Mouse (Mus musculus): ENCODE measurements around the gene Kcnb1.

Kcnb1 gene

DNA sequence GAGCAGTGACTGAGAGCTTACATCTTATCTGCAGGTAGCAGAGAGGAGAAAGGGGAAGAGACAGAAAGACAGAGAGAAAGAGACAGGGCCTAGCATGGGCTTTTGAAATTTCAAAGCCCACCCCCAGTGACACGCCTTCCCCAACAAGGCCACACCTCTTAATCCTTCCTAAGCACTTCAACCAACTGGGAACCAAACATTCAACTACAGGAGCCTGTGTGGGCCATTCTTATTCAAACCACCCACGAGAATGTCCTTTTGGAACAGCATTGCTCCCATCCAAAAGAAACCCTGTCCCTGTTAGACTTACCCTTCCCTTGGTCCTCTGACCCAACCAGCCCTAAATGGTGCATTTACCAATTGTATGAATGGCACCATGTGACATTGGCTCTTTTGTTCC, 113.2 kb downstream of the Kcnb1 start:
- no peak for DNase-seq

DNA sequence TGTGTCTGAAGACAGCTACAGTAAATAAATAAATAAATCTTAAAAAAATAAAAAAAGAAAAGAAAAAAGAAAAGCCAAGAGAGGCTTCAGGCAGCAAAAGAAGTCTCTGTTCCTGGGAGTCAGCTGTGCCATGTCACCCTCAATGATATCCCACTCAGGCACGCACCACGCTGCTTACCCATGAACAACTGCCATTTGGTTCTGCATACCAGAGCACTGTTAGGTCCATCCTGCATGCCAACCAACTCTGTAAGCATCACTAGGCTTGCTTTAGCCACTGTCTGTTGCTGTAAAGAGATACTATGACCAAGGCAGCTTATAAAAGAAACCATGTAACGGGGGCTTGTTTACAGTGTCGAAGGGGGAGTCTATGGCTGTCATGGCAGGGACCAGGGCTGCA, 113.6 kb downstream of the Kcnb1 start:
- no peak for DNase-seq

DNA sequence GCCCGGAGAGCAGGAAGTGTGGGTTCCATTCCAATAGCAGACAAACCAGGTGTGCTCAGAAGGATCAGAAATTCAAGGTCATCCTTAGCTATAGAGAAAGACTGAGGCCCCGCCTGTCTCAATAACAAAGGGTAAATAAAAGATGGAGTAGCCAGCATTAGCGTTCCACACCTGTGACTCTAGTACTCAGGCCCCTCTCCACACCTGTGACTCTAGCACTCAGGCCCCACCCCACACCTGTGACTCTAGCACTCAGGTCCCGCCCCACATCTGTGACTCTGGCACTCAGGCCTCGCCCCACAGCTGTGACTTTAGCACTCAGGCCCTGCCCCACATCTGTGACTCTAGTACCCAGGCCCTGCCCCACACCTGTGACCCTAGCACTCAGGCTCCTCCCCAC, 115.4 kb downstream of the Kcnb1 start:
- no peak for DNase-seq

DNA sequence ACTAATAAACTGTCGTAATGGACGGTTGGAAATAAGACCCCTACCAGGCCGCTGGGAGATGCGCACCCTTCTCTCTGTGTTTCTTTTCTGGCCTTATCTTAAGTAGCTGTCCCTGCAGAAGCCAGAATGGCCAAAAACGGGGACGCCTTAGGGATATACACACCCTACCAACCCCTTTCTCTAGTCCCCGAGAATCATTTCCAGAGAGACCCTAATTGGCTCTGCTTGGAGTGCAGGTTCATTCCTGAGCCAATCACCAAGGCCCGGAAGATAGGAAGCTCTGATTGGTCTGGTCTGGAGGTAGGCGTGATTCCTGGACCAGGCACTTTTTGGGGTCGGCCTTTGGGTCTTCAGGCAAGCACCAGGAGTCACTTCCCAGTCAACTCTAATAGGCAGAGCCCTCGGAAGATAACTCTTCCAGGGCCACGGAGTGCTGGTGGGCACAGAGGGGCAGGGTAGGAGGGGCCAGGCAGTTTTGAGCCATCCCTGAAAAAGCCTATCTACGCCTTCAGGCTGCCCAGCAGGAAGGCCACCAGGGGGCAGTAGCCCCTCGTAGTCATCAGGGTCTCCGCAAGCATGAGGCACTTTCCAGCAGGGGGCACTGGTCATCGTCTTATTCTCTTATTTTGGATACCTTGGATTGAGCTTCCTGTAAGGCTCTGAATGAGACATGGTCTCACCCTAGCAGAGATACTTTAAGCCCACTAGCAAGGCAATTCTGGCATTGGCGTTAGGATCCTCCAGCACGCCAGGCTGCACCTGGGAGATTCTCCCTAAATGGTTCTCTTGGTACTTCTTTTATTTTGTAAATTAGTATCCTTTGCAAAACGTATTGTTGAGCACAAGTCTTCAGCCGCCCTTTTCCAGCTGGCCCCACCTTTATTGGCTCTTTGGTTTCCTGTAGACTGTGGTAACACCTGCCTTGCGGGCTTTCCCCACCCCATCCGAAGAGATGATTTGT, 118.0 kb downstream of the Kcnb1 start:
- peak; percentile 100 for DNase-seq

DNA sequence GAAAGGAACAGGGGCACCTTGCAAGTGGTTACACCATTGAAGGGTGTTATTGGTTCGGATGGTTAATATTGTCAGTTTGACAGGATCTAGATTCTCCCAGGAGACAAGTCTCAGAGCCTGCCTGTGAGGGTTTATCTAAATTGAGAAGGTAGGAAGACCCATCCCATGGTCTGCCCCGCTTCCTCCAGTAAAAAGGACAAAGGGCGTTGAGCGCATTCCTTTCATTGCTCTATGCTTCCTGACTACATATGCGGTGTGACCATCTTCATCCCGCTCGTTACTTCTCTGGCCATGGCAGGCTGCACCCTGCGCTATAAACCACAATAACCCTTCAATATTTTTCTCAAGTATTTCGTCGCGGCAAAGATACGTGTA, 118.7 kb downstream of the Kcnb1 start:
- no peak for DNase-seq

DNA sequence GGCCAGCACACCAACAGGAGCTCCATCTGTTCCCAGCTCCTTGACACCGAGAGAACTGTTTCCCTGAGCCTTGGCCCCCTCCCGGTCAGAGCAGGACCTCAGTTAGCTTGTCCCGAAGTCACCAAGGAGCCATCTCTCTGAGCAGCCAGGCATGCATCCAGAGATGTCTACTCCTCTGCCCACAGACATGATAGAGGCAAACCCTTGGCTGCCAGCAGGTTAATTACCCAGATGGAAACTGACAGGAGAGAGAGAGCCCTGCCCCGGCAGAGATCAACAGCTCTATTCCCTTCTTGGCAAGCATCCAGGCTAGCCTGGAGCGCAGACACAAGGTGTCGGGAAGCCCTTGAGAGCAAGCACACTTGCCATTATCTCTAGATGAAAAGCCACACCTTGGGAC, 119.6 kb downstream of the Kcnb1 start:
- no peak for DNase-seq

DNA sequence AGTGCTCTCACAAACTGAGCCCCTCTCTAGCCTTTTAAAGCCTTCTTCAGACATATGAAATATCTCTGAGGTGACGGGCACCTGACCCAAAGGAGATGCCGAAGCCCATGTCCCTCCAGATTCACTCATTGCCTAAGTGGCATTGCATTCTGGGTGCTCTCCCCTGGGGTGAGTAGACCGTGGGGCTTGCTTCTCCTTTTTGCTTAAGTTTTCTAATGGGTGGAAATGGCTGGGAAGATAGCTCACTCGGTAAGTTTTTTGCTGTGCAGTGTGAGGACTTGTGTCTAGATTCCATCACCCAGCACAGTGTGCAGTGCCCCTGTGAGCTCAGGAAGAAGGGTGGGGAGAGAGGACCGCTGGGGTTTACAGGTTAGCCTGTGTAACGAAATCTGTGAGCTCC, 122.4 kb downstream of the Kcnb1 start:
- DNase-seq, result no peak

DNA sequence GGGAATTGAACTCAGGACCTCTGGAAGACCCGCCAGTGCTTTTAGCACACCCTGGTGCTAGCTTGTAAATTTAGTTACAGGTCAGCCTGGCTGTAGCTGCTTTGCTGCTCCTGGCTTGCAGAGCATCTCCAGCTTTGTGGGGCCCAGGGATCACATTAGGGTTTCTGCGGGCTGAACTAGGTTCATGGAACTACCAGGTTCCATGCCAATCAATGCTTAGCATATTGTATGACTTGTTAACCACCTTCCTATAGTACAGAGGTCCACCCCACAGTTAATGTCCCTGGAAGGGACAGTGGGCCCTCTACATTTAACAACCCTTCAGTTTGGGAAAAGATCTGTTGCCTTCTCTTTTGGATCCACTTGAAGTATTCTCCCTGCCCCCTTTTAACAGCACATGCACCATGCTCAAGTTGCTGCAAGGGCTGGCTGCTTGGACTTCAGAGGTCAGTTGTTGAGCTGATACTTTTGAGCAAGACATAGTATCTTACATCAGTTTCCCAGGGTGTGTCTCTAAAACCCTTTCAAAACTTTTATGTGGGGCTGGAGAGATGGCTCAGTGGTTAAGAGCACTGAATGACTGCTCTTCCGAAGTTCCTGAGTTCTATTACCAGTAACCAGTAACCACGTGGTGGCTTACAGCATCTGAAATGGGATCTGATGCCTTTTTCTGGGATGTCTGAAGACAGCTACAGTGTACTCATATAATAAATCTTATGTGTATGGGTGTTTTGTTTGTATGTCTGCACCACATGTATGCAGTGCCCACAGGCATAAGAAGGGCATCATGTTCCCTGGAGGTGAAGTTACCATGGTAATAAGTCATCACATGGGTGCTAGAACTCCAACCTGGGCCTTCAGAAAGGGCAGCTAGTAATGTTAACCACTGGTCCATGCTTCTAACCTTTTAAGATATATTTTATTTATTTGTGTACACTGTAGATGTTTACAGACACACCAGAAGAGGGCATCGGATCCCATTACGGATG, 123.1 kb downstream of the Kcnb1 start:
- no peak for DNase-seq

DNA sequence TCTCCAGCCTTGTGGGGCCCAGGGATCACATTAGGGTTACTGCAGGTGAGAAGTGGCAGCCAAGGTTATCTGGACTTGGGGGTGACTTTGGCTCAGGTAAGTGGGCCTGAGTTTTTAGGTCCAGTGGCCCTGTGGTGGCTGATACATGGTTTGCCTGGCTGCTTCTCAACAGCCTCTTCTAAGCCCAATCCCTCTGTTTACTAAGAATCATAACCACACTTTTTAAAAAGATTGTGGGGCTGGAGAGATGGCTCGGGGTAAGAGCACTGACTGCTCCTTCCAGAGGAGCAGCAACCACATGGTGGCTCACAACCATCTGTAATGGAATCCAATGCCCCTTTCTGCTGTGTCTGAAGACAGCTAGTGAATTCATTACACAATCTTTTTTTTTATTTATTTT, 123.9 kb downstream of the Kcnb1 start:
- DNase-seq, result no peak

DNA sequence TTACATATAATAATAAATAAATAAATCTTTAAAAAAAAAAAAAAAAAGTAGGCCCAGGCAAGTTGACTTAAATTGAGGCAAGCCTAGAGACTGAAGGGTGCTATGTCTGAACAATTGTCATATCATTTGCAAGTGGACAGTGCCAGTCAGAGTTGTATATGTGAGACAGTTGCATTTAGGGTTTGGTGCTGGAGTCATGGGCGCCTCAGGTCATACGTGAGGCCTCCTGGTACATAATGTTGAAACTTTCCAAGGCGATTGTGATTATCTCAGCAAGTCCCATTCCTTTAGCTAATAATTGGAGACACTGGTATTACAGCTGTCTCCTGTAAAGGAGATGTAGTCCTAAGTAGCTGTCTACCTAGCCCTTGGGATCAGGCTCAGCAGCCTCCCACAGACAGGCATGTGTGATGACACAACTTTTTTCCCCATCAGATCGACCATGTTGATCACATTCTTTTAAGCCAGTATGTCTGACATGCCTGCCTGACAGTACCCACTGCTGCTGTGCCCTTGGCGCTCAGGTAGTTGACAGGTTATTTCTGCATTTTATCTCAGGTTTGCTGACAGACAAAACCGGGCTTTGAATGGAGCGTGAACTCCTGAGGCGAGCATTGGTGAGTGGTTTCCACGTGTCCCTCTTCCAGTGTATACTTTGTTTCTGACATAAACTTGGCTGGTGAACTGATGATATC, 125.2 kb downstream of the Kcnb1 start:
- DNase-seq, result no peak

DNA sequence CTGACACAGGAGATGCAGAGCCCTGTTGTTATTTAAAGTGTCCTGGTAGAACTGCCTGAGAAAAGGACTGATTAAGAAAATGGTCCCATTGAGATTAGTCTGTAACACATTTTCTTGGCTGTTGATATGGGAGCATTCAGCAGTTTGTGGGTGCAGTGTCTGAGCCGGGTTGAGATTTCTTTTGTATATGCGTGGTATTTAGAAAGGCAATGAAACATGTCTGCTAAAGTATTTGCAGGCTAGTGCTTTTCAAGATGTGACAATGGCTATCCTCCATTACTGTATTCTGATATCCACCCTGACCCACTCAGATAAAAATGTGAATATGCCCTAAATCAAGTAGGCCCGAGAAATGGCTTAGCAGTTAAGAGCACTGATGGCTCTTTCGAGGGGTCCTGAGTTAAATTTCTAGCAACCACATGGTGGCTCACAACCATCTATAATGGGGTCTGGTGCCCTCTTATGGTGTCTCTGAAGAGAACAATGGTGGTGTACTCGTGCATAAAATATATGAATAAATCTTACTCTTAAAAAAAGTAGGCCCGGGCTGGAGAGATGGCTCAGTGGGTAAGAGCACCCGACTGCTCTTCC, 126.0 kb downstream of the Kcnb1 start:
- no peak for DNase-seq

DNA sequence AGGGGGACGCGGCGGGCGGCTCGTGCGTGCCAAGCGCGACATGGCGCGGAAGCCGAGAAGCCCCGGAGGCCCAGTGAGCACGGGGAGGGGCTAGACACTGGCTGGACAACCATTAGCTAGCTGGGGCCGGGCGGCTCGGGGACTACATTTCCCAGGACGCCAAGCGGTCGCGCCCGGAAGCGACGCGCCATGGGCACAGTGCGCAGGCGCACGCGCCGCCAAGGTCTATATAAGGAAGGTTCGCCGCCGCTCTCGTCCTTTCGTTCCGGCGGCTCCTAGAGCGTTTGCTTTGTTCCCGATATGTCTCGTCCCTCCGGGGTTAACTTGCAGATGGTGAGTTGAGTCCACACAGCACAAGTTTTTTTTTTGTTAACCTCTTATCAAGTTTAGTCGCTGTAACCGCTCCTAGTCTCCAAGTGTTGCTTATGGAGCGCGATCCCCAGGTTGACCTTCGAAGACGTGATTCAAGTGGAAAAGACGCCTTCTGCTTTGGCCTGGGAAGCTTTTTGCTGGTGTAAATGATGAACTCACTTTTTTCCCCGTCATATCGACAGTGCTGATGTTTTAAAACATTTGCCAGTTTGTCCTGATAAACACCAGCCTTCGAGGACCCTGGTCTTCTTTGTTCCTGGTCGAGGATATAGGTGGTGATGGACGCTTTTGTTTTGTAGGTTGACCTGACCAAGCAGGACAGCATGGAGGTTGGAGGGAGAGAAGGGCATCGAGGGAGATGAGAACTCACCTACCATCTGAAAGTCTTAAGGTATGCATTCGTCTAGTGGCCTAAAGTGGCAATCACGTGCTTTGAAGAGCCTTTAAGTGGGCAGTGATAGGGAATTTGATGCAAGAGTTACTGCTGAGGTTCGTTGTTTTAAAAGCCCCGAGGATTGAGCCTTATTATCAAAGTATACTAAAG, 126.7 kb downstream of the Kcnb1 start, which contains the start of gene Znfx1:
Gene Znfx1 (minus strand): TSS at position 51 of the 916 bp plus-strand sequence.
- peak; percentile 99 for DNase-seq

DNA sequence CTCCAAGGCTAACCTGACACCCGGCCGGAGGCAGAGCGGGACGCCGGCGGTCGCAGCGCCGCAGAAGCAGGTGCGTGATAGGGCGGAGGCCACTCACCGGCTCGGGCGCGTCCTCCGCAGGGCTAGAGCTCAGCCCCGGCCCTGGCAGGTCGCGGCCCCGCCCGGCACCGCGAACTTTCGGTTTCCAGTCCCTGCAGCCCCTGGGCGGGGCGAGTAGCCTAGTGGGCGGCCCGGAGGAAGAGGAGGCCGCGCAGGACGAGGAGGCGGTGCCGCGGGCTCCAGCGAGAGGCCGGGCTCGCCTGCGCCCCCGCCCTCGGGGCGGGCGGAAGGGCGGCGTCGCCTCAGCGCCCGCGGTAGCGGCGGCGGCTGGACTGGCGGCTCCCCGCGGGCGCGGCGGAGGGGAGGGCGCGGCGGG, 127.5 kb downstream of the Kcnb1 start:
- peak; percentile 76 for DNase-seq

DNA sequence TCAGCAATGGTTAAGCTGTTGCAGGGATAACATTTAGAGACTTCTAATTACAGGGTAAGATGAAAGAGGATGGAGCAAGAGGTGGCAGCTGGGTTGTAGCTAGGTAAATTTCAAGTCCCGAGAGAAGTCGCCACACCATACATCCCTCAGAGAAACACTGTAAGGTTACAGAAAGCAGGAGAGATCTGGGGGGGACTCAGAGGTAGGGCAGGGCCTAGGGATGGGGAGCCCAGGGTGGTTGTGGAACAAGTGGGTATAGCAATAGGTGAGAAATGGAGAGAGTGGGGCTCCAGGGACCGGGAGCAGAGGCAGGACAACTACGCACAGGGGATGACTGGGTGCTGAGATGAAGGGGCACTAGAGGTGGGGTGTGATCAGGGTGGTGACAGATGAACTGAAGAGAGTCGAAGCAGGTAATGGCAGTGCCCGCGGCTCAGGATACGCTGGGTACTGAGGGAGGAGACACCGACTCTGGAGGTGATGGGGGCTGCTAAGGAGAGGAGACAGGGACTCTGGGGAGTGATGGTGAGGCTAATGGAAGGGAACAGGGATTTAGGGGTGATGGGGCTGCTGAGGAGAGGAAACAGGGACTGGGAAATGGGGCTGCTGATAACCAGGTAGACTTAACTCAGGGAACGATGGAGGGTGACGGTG, 128.4 kb downstream of the Kcnb1 start:
- DNase-seq, result no peak

DNA sequence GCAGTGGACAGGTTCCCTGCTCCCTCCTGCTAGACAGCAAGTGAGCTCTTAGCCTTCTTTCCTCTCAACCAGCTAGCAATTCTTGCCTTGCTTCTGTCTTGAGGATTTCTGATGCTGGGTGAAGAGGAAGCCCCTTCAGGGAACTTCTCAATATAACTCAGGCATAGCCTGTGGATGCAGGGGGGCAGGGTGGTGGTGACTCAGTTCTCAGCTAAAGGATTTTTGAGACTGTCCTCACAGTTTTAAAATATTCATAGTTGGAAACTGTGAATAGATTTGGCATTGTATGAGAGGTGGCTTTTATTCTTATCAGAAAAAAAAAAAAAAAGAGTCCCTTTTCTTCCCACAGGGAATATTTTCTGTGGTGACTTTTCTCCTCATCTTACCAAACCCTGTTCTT, 129.2 kb downstream of the Kcnb1 start:
- DNase-seq, result no peak

DNA sequence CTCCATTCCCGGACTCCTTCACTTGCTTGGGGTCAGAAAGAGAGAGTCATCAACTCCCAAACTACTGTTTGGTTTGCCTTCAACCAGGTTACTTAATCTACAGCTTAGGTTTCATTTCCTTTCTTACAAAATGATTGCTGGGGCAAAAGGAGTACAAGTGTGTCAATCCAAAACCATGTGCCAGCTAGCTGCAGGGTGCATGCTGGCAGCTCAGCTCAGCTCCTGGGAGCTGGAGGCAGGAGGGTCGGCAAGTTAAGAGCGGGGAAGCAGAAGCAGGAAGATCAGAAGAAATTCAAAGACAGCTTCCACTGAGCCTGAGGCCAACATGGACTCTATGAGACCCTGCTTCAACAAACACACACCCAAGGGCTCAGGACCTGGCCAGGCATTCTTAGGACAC, 129.6 kb downstream of the Kcnb1 start:
- DNase-seq, result no peak

DNA sequence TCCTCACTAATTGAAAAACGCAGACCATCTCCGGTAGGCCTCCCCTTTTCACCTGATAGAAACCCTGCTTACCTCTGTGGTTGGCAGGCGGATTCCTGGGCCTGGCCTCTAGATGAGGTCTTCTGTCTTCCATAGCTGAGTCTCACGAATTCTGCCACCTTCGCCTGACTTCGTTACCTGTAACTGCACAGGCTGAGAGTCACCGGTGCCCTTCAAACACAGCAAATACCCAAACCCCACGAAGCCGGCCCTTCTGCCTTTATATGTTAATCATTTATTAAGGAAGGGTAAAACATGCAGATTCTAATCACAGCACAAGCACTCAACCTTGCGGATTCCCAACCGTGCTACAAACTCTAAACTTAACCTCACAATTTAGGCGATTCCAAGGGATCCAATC, 130.0 kb downstream of the Kcnb1 start:
- DNase-seq, result no peak

DNA sequence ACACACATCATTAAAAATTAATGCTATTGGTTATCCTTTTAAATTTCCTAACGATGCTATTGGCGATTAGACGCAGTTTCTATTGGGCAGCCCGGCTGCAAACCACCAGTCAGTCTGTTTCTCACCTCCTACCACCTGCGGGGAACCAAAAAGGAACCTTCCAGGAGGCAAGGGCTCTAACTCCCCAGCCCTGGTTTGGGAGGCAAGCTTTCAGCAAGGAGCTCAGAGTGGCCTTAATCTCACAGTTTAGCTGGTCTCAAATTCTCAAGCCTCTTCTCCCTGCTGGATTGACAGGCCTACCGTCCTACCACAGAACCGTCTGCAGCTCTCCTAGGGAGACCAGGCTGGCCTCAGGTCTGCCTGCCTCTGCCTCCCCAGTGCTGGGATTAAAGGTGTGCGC, 130.4 kb downstream of the Kcnb1 start:
- DNase-seq, result no peak

DNA sequence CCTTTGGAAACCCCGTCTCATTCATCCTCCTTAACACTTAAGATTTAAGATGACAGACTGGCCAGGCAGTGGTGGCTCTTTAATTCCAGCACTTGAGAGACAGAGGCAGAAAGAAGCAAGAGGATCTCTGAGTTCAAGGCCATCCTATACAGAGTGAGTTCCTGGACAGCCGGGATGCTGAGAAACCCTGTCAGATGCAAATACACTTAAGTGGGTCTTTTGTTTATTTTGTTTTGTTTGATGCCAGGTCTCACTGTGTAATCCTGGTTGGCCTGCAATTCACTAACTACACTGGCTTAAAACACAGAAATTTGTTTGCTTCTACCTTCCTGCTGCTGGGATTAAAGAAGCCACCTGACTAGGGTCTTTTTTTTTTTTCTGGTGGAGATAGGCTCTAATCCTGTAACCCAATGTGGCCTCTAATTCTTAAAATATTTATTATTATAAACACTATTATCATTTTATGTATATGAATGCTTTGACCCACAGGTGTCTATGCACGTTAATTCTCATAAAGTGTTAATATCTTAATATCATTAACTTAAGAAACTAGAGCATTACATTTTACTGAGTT, 131.1 kb downstream of the Kcnb1 start:
- no peak for DNase-seq

DNA sequence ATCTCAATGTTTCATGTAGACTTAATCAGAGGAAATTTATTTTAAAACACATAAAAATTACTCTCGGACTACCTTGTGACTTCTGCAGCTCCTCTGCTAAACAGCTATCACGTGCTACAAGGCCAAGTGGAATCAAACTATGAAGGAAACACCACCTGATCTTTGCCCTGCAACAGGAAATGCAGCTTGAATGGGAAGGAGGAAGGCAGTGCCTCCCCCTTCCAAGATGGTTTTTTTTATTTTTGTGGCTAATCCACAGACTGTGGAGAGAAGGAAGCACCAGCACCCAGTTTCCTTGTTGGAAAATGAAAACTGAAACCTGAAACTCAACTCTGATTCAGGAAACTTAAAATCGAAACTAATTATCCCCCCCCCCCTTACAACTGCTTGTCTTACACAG, 131.8 kb downstream of the Kcnb1 start:
- DNase-seq, result no peak

DNA sequence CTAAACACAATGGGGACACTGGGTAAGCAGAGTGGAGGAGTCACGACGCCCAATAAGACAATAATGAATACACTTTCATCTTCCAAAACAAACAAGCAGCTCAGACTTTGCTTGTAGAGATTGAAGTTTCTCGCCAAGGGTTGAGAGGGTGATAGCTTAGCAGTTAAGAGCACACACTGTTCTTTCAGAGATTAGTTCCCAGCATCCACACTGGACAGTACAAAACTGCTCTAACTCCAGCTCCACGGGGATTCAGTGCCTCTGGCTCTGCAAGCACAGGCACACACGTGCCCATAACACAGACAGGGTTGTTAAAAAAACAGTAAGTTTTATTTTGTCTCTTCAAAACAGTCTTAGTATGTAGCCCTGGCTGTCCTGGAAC, 133.0 kb downstream of the Kcnb1 start:
- no peak for DNase-seq

All from right cerebral cortex, postnatal 4 days (tissue).